Mouse (Mus musculus): ENCODE data around the gene Zfp507. TPM values are rescaled to one million over a fixed set of nuclear protein-coding genes. Genes with fewer than 3 reads are reported as not detected.

The Zfp507 gene
- total RNA-seq, 4 experiments from 2014 or later = 30.6 to 35.0 (median 33.3) TPM

- DNase-seq (ENCODE audit: low spot score in 2 of 2) = no peak
These were observed 62.1 kb downstream of the Zfp507 start for GRCm38 (mm10) chr7:35740489-35741230.

GRCm38 (mm10) chr7:35738871-35739270 is 63.9 kb downstream of the Zfp507 start:
- DNase-seq (ENCODE audit: low spot score in 2 of 2) = no peak

DNA sequence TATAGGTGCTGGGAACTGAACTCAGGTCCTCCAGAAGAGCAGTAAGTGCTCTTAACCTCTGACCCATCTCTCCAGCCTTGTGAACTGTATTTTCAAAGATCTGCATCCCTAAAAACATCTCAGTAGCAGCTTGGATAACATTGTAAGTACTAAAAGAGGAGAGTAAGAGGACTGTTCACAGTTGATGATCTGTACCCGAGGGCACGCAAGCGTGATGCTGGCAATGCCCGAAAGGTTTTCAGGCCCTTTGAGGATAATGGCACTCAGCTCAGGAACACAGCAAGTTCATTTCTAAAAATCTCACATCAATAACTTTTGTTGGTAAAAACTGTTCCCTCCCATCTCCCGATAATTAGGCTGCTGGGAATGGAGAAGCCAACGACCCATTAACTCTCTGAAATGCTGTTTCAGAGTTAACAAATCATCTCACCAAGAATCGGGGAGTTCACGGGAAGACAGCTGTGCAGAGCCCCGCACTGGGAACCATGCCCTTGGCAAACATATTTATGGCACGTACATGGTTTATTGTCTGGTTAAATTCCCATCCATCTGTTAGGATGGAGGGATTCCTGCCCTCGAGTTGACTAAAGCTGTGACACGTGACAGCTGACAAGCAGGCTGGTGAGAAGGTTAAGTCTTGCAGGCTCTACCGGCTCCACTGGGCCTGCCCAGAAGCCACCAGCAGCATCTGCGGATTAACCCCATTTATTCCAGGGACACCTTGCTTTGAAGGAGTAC is 69.3 kb downstream of the Zfp507 start:
- no peak for DNase-seq (ENCODE audit: low spot score in 2 of 2)

GRCm38 (mm10) chr7:35732585-35733059 is 70.2 kb downstream of the Zfp507 start:
- DNase-seq (ENCODE audit: low spot score in 2 of 2) = no peak

GRCm38 (mm10) chr7:35729621-35730031 is 73.2 kb downstream of the Zfp507 start:
- DNase-seq (ENCODE audit: low spot score in 2 of 2) = no peak

GRCm38 (mm10) chr7:35728376-35728775 is 74.4 kb downstream of the Zfp507 start:
- DNase-seq (ENCODE audit: low spot score in 2 of 2) = no peak

DNA sequence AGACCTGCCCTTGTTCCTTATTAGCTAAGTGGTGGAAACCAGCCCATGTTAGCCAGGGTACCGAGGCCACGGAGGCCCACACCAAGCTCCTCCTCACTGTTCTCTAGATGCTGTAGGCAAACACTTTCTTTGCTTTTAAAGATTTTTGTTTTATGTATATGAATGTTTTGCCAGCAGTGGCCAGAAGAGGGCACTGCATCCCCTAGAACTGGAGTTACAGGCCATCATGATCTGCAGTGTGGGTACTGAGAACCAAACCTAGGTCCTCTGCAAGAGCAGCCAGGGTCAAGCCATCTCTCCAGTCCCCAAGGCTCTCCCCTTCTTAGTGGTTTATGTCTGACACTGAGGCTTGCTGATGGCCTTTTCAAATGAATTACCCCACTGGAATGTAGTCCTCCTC is 79.8 kb downstream of the Zfp507 start:
- DNase-seq (ENCODE audit: low spot score in 2 of 2) = no peak

Other genes starting within 250 kb of the Zfp507 start
- gene Nudt19, start 246.7 kb downstream of the Zfp507 start, total RNA-seq (2022) = 10 to 100 TPM; 65.4 to 80.5 (median 73.1) TPM
- under 1 TPM; 0.25 to 0.45 (median 0.29) TPM for gene Rgs9bp, start 217.4 kb downstream of the Zfp507 start, total RNA-seq (2022)
- gene Ankrd27, start 216.8 kb downstream of the Zfp507 start, total RNA-seq (2022) = 10 to 100 TPM; 38.4 to 49.5 (median 43.6) TPM
- gene Pdcd5, start 155.5 kb downstream of the Zfp507 start, total RNA-seq (2022) = 10 to 100 TPM; 53.4 to 59.6 (median 54.9) TPM
- 10 to 100 TPM; 73.1 to 97.4 (median 87.4) TPM for gene Dpy19l3, start 48.5 kb downstream of the Zfp507 start, total RNA-seq (2022)